Mouse (Mus musculus) adipocyte (in vitro differentiated cells): ENCODE results near the gene Unc13d.
"Not testable (repeated sequence)": the region's sequence is repeated elsewhere in the genome, so short reads cannot be mapped to it uniquely, and the experiment has no call there.

Source experiments
- DNase-seq: peaks from one replicate; pipeline ENCODE4 v3.0.0-alpha.2; 2016; ENCODE audit warnings: low spot score

The Unc13d gene

GRCm38 (mm10) chr11:116100385-116100784 is 22.6 kb upstream of the Unc13d start:
- peak; percentile 87 for DNase-seq

DNA sequence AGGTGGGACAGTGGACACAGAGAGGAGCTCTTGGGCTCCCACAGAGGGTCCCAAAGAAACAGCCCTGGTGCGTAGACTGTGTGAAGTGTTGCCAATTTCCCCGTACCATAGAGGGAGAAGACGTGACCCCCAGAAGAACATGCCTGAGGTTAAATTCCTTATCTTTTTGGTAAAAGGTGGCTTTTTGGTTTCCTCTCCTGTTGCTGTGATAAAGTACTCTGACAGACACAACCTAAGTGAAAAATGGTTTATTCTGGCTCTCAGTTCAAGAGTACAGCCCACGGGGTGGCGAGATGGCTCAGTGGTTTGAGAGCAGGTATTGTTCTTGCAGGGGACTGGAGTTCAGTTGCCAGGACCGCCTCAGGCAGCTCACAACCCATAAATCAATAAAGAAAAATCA is 21.7 kb upstream of the Unc13d start:
- DNase-seq, result no peak

GRCm38 (mm10) chr11:116098711-116099460 is 21.1 kb upstream of the Unc13d start:
- peak; percentile 78 for DNase-seq

GRCm38 (mm10) chr11:116096213-116097108 is 18.7 kb upstream of the Unc13d start:
- peak; percentile 62 for DNase-seq

DNA sequence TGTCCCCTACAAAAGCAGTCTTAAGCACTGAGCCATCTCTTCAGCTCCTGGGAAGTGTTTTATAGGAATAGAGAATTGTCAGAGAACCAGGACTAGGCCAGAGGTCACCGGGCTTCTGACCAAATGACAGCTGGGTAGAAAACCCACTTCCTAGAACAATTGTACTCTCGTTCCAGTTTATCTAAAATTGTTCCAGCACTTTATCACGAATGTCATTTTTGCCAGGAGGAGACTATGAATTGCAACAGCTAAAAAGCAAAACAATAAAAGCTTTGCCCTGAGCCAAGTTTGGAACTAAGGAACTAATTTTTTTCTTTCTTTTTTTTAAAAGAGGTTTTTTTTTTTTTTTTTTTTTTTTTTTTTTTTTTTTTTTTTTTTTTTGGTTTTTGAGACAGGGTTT is 17.8 kb upstream of the Unc13d start:
- peak; percentile 95 for DNase-seq

DNA sequence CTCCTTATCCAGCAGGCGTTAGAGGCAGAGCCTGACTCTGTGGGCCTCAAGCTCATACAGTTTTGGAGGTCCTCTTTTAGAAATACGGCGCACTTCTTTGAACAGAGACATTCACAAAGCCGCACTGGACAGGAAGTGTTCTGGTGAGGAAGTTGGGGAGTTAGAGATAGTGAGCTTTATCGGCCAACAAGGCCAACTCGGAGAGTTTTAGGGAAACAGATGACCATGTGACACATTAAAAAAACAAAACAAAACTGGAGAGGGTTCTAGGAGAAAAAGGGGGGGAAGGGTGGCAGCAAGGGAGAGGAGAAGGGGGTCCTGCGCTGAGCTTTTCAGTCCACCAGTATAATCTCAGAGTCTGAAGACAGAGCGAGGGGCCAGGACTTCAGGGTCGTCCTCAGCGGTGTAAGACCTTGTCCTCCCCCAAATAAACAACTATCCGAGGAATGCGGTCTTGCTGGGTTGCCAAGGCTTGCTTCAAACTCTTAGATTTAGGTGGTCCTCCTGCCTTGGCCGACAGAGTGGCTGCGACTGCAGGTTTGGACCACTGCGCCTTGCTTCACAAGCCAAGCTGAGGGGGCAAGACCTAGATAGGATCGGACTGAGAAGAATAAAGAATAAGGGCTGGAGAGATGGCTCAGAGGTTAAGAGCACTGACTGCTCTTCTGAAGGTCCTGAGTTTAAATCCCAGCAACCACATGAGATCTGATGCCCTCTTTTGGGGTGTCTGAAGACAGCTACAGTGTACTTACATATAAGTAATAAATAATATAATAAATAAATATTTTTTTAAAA is 16.2 kb upstream of the Unc13d start:
- DNase-seq, result no peak

DNA sequence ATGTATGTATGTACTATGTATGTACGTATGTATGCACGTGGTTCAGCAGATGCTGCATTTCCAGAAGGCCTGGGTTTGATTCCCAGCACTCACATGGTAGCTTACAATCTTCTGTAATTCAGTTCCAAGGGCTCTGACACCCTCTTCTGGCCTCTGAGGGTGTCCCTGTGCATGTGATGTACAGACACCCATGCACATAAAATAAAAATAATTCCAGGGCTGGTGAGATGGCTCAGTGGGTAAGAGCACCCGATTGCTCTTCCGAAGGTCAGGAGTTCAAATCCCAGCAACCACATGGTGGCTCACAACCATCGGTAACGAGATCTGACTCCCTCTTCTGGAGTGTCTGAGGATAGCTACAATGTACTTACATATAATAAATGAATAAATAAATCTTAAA is 15.2 kb upstream of the Unc13d start:
- DNase-seq, result not testable (repeated sequence)

- DNase-seq, result no peak
Measured at GRCm38 (mm10) chr11:116091591-116091990, 13.8 kb upstream of the Unc13d start.

- DNase-seq, result no peak
Measured at GRCm38 (mm10) chr11:116089545-116089944, 11.8 kb upstream of the Unc13d start.

GRCm38 (mm10) chr11:116088741-116089394 is 11.1 kb upstream of the Unc13d start:
- DNase-seq, result peak; percentile 54

- peak; percentile 50 for DNase-seq
Measured at GRCm38 (mm10) chr11:116088188-116088587, 10.4 kb upstream of the Unc13d start.

DNA sequence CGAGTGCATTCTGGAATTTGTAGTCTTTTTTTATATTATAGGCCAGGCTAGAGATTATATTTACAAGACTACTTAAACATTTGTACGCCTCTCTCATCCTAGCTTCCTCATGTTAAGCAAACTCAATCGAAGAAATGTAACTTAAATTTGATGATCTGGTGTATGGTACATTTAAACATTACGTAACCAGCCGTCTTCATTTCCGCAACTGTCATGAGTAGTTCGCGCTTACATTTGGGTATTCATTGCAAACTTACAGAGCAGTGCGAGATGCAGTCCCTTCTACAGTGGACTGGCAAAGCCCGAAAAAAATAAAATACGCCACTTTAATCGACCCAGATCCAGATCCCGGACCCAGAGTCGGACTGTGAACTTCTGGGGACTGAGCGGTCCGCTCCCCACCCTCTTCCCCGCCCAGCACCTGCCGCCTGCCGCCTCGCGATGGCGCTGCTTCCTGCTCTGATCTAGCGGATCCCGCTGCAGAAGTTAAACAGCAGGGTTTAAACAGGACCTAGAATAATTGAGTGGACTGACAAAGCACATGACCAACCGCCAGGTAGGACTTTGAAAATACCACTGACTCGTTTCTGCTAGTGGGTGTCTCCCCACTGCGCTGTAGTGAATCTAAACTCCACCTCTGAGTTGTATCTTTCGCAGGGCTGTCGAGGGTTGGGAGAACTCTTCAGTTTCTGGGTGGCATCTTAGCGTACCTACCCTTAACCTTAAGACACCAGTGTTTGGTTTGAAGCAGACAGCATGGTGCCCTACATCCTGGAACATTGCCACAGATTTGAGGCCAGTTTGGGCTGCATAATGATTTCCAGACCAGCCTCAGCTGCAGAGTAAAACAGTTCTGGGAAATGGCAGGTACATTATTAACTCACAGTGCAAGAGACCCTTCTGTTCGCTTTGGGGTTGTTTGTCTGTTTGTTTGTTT is 9.7 kb upstream of the Unc13d start:
- peak; percentile 88 for DNase-seq

DNA sequence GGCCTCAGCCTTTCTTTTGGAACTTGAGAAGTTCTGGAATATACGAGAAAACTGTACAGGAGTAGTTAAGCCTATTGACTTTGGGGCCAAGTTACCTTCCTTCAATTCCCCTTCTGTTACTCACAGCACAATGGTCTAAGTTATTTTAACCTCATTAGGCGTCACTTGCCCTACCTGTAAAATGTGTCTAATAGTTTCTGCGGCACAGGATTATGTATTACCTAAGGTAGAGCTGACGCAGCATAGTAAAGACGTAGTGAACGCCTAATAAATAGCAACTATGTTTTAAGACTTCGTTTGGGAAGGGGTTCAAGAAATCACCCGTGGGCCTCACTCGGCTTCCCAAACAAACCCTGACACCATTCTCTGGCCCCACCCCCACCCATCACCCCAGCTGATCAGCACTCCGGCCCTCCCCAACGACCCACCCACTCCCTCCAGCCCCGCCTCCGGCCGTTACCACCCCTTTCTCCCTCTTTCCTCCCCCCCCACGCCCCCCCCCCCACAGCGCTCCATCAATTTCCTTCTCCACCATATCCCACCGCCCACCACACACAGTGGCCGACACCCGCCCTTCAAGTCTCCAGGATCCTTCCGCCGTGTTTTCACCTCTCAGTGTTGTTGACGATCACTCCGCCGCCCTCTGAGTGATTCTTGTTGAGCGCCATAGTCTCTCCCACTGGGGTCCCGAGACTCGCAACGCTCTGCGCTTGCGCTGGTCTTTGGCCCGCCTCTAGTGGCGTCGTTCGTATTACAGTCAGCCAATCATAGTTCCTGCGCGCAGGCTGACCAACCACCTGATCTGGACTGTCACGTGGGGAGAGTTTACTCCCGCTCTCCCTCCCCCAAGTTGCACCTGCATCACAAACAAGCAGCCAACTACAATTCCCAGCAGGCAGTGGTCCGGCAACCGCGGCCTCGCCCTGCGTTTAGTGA is 8.8 kb upstream of the Unc13d start, which contains the start of gene Wbp2:
Gene Wbp2, minus strand, starts transcription at position 738 of the 936 bp plus-strand sequence.
- DNase-seq, result peak; percentile 99

DNA sequence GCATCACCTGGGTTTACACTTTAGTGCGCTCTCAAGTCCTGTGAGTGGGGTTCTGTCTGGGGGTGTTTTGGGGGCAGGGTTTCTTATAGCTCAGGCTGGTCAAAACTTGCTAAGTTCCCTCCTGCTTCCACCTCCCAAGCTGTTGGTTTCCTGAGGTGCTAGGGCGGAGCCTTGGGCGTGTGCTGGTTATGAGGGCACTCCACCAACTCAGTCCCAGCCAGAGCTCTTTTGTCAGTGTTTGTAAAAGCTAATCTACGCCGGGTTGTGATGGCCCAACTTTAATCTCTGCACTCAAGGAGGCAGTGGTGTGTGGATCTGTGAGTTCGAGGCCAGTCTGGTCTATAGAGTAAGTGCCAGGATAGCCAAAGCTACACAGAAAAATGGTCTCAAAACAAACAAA is 6.4 kb upstream of the Unc13d start:
- no peak for DNase-seq

- no peak for DNase-seq
Measured at GRCm38 (mm10) chr11:116083096-116083672, 5.4 kb upstream of the Unc13d start.

GRCm38 (mm10) chr11:116081081-116081480 is 3.3 kb upstream of the Unc13d start:
- no peak for DNase-seq

- DNase-seq, result no peak
Measured at GRCm38 (mm10) chr11:116079511-116079910, 1.8 kb upstream of the Unc13d start.

- no peak for DNase-seq
Measured at GRCm38 (mm10) chr11:116078676-116079320, 1.0 kb upstream of the Unc13d start.
